Mouse (Mus musculus) gastrocnemius, postnatal 36 days (tissue): ENCODE results near the gene Icmt. TPM values are rescaled to one million over a fixed set of nuclear protein-coding genes. Genes with fewer than 3 reads are reported as not detected.
A peak's percentile ranks its signal among the peaks of the same experiment; 100 is the strongest.

Experiments used
- DNase-seq, 2 experiments: peaks; one replicate each; pipeline ENCODE4 v3.0.0; 2022
- intact Hi-C: fragments of 180-260 bp; cut with DNase I; formaldehyde crosslinking; loops from one replicate; pipeline ENCODE4 v1.15.1; 2025
- long read RNA-seq, 2 experiments: library from polyadenylated mRNA; stranded (forward); transcript quantifications; one replicate each; pipeline ENCODE4 v2.0.0; 2021
- total RNA-seq, 2 experiments: library from RNA; stranded (reverse); gene quantifications; 2 replicates each; pipeline ENCODE4 v1.2.3; 2021

The Icmt gene
- 10 to 100 TPM; 14.4 to 17.3 TPM for total RNA-seq
- long read RNA-seq, experiment 1, full-length matches to known transcripts: 5 of 11 reads
- long read RNA-seq, experiment 1, partial matches to known transcripts: 0 of 11 reads
- long read RNA-seq, experiment 1, other reads (novel, unspliced or antisense): 6 of 11 reads
- long read RNA-seq, experiment 2, full-length matches to known transcripts: 6 of 10 reads
- long read RNA-seq, experiment 2, partial matches to known transcripts: 0 of 10 reads
- long read RNA-seq, experiment 2, other reads (novel, unspliced or antisense): 4 of 10 reads

DNA sequence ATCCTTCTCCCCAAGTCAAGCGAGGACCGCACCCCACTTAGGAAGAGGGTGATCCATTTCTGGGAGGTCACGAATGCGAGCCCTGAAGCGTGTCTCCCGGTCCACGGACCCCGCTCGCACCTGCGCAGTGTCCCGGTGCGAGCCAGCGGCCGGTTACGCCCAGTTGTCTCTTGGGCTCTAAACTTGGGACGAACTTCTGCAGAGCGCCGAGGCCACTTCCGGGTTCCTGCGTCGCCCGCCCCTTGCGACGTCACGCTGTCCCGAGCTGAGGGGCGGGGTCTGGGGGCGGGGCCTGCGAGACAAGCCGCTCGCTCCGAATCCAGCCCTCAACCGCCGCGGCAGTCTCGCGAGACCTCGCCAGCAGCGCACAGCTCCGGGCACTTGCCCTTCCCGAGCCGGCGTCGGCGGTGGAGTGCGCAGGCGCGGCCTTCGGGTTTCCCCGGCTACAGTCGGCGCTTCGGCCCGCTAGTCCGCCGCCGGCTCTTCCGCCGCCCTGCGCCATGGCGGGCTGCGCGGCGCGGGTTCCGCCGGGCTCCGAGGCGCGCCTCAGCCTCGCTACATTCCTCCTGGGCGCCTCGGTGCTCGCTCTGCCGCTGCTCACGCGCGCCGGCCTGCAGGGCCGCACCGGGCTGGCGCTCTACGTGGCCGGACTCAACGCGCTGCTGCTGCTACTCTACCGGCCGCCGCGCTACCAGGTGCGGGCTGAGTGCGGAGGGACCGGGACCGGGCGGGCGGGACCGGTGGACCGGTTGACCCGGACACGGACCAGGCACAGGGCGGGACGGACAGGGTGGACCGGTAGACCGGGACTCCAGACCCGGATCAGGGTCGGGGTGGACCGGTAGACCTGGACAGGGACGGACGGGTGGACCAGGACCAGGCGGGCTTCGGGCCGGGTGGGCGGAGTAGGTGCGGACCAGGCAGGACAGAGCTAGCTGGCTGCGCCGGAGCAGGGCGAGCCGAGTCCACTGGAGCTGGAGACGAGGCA is at the start of gene Icmt:
Gene Icmt (plus strand): TSS at position 354 of the 988 bp plus-strand sequence.
- intact Hi-C loops: no loop called here
- peak; percentile 99 to 100 for DNase-seq

DNA sequence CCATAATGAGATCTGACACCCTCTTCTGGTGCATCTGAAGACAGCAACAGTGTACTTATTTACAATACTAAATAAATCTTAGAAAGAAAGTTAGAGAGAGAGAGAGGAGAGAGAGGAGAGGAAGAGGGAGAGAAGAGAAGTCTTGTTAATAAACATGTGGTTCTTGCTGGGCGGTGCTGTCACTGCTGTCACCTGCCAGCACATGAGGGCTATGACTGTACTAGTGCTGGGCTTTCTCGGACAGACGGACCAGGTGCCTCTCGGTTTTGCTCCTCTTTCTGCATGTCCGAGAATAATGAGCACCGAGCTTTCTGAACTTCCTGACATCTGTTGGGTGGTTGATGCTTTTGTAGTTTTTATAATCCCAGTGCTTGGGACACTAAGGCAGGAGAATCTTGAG is 46.4 kb upstream of the Icmt start:
- DNase-seq: no peak

DNA sequence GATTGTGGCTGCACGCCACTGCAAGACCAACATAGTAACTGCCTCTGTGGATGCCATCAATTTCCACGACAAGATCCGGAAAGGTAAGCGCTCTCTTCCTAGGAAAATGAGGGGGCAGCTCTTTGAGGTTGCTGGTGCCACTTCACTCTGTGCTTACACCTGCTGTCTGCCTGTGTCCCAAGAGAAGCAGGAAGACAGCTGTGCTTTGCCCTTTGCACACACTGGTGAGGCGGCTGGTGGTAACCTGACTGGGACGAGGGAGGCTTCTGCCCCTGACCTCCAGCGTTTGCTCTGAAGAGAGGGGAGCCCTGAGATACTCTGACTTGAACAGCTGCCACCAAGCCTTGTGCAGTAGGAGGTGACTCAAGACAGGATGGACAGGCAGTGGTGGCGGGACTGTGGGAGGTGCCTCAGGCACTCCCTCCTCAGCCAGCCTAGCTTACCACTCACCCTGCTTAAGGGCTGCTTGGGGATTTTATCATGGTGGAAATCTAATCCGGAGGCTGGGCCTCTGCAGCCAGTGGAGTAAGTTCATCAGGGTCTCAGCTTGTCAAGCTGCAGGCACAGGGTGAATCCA is 43.8 kb upstream of the Icmt start:
- intact Hi-C loops: no loop called here
- DNase-seq: no peak

More for the DNA sequence above, 46.4 kb upstream of the Icmt start:
- intact Hi-C loops: no loop called here

DNA sequence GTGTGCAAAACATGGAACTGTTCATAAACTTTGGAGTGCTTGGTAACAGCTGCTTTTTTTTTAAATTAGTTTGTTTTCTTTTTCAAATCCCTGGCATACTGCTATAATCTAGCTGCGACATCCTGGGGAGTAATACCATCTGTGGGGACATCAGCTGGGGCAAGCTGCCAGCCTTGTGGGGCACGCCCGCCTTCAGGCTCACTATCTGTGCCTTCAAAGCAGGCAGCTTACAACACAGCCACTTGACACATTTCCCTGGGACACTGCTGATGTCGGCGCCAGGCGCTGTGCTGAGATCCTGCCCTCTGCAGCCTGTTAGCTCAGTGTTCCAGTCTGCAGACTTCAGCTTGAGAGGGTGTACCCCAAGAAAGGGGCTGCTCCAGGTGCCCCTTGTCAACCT is 40.0 kb upstream of the Icmt start:
- peak; percentile 66 to 69 for DNase-seq
- intact Hi-C loops: no loop called here

DNA sequence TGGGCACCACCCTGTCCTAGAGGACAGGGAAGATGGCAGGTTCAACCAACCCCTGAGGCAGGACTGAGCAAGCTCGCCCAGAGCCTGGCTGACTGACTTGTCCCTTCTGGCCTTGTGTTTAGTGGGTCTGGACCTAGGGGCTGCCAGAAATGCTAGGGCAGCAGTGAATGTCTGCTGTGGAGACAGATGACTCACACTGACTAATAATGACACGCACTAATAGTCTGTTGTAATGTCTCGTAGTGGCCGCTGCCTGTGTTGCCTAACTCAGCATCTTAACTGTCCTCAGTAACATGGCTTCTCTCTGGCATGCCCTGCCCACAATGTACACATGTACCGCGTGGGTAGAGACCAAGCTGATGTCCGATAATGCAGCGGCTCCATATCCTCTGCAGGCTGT is 36.6 kb upstream of the Icmt start:
- DNase-seq: no peak
- intact Hi-C loops: no loop called here

DNA sequence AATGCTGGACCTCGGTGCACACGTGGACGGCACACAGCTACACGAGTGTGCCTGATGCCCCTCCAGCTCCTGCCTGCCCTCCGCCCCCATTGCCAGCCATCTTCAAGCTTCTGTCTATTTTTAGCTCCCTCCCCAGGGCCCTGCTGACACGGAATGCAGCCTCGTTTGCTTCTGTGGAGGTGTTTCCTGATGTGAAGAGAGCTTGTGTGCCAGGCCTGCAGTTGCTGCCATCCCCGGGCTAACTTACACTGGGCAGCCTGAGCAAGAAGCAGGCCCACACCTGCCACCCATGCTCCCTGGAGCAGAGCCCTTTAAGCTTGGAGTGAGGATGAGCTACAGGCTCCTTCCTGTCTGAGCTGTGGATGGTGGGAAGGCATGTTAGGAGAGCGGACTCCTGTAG is 34.8 kb upstream of the Icmt start:
- intact Hi-C loops: no loop called here
- no peak for DNase-seq

DNA sequence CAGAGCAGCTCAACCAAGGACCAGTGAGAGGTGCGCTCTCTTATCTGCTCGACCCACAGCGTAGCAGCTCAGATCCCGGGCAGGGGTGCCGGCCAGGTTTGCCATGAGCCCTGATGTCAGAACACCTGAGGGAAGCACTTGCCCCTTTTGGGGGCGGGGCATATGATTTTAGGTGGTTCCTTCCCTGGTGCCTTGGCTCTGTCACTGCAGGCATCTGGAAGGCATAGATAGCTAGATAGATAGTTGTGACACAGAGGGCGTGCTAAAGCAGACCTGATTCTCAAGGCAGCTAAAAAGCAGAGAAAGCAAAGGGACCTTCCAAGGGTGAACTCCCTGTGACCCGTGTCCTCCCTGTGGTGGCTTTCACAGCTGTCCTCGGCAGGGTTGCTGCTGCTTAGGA is 33.9 kb upstream of the Icmt start:
- intact Hi-C loops: no loop called here
- DNase-seq: no peak

DNA sequence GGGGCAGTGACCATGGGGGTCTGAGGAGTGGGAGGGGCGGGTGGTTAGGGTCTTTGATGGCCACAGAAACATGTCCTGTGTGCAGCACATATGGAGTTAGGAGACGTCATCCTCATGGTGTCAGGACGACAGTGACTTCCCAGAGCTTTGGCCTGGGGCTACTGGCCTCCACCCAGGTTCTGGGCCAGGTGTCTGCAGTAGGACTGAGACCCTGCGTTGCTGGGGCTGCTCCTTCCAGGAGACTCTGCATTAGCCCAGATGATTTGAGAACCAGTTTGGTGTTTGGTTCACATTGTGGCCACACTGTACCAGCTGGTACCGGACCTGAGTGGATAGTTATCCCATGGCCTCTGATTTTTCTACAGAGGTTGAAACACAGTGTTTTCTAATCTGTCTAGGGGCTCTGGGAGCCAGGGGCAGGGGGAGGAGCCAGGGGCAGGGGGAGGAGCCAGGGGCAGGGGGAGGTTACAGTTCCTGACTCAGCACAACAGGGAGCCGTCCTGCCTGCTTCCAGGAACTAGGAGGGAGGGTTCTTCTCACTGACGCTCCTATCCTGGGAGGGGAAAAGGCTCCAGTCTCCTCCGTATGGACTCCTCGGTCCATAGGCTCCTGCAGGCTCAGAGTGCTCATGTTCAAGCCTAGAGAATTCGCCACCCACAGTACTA is 33.4 kb upstream of the Icmt start:
- intact Hi-C loops: no loop called here
- no peak for DNase-seq

DNA sequence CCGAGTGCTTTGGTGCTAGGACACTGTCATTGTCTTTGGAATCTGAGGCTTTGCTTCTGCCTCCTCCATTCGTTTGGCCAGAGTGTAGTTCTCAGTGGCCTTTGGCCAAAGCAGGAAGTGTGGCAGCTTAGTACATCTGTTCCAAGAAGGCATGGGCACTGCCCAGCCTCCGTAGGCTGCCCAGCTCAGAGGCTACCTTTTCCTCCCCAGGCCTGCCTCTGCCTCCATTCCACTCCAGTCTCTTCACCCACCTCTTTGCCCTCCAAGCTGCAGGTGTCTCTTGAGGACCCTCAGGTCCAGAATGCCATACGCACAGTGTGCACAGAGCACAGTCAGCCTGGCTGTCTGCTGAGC is 32.9 kb upstream of the Icmt start:
- intact Hi-C loops: no loop called here
- DNase-seq: no peak

DNA sequence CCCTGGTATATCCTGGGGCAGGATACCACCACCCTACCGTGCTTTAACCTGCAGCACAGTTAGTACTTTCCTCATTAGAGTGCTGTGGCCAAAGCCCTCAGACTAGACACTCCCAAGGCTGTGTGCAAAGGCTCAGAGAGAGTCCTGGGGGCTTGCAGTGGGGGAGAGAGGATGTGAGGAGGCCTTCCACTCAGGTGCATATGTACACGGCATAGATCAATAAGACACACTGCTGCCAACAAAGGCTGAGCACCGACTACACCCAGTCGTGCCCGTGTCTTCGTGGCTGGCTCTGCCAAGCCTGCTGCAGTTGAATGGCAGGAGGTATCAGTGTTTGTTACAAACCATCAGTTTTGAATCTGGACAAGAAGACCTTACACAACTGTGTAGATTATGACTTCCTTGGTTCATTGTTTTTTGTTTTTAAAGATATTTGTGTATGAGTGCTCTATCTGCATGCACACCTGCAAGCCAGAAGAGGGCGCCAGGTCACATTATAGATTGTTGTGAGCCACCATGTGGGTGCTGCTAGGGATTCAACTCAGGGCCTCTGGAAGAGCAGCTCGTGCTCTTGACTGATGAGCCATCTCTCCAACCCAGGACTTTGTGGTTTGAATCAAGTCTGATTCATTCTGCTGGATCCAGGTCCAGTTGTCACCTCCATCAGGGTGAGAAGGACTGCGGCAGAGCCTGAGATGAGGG is 32.0 kb upstream of the Icmt start:
- no peak for DNase-seq
- intact Hi-C loops: no loop called here

DNA sequence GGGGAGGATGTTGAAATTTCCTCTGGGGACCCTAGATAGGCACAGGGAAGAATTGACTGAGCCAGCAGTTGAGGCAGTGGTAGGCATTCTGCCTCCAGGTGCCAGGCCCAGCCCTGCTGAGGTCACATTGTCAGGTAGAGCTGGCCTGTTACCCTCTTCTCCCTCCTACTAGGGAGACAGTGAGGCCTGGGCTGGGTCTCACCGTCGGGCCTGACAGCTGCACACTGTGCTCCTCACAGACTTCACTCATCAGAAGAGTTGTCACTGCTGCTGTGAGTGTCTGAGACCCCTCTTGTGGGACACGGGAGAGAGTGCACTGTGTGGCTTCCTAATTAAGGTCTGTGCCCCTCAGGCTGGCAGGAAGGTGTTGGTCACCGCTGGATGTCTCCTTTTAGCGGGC is 31.2 kb upstream of the Icmt start:
- intact Hi-C loops: no loop called here
- DNase-seq: no peak

DNA sequence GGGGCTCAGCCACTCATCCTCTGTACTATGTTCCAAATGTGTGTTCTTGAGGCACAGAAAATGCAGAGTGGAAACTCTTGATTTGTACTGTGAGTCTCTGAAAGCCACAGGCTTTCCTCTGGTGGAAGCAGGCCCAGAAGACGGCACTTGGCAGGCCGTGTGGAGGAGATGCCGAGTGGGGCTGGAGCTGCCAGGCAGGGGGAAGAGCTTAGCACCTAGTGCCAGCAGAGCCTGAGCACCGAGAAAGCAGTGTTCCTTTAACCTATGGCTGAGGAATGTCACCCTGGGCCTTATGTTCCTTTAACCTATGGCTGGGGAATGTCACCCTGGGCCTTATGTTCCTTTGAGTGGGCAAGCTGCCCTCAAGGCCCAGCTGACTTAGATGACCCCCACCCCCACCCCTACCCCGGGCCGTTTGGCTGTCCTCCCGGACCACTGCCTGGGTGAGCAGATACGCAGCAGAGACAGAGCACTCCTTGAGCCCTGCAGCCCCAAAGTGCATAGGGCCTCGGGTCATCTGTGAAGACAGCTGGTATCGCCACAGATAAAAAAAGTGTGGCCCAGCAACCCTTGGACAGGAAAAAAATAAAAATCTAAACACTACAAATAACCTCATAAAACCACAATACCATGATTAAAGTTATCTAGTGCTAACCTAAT is 30.7 kb upstream of the Icmt start:
- peak; percentile 67 to 70 for DNase-seq
- intact Hi-C loops: no loop called here

DNA sequence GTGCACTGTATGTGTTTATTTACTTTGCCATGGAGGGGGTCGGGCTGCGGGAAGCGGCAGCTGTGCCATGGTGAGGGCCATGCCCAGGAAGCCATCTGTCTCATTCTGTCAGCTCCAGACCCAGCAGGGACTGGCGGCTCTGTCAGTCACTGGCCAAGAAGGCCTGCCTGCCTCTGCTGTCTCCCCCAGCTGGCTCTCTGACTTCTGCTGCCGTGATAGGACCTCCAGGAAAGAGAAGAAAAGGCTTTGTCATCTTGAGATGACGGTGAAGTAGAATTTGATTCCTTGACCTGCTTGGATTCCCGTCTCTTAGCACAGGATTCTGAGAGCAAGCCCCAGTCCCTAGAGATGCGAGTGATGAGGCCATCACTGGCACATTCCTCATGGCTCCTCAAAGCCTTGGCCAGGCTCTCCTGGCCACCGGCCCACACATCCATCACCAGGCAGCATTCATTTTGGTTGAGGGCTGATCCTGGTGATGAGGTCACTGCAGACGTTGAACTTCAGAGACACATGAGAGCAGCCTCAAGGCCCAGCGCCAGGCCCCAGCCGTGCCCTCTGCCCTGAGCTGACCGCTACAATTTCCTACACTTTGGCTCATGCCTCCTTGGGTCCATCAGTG is 29.2 kb upstream of the Icmt start:
- intact Hi-C loops: no loop called here
- DNase-seq: peak; percentile 68 to 70

DNA sequence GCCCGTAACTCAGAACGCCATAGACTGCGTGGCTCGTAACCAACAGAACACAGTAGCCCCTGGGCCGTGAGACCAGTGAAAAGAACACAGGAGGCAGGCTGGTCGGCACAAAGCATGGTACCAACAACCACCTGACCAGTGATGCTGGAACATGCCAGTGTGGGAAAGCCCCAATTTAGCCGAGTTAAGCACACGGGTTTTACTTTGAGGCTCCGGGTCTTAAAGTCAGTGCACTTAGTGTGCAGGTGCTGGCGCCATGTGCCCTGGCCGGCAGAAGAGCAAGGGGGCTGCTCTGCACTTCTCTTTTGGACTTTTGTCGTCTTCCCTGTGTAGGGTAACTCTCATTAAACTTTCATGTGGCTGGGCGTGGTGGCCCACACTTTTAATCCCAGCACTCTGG is 27.1 kb upstream of the Icmt start:
- intact Hi-C loops: no loop called here
- DNase-seq: no peak

DNA sequence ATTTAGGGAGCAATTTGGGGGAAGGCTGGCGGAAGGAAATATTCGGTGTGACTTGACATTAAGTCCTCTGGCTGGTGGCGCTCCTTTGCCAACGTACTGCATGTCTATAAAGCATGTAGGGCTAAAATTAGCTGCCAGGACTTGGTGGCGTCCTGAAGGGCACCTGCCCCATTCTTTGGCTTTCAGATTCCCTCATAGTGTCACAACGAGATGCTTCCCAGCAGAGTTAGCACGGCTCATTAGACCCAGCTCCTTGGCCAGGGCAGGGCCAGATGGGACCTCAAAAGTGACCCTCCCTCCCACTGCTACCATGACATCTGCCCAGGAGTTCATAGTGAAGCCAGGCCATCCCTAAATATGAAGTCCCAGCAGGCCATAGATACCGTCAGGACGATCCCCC is 26.4 kb upstream of the Icmt start:
- DNase-seq: no peak
- intact Hi-C loops: no loop called here

DNA sequence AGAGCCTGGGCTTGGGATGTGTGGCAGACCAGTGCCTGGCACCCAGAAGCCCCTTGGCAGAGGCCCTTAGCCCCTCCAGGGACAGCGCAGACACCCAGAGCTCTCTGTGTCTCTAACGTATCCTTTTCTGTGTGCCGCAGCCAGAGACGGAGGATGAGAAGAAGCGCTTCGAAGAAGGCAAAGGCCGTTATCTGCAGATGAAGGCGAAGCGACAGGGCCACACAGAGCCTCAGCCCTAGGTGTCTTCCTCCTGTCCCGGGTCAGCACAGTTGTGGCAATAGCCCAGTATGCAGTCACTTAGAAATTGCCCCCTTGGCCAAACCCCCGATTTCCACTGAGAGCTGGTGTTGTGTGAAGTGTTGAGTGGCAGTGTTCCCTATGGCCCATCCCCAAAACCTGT is 25.7 kb upstream of the Icmt start:
- intact Hi-C loops: no loop called here

DNA sequence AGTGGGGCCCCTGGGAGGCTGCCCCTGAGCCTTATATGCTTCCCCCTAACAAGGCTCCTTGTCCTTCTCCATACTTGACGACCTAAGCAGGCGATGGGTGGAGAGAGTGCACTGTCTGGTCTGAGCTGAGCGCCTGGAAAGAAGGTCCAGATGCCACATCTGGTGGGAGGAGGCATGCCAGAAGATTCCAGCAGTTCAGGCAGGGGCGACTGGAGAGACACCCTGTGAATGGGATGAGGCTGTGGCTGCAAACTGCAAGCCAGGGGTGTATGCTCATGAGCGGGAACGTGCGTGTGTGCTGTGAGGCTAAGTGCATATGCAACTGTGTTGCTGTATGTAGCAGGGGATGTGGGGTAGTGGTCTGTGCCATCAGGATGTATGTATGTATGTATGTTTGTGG is 25.0 kb upstream of the Icmt start:
- no peak for DNase-seq
- intact Hi-C loops: loop anchor here (2.0 kb wide), 1 partner anchor 55 kb away; no protein-coding TSS in a partner anchor

More for the DNA sequence above, 25.7 kb upstream of the Icmt start:
- DNase-seq: no peak

DNA sequence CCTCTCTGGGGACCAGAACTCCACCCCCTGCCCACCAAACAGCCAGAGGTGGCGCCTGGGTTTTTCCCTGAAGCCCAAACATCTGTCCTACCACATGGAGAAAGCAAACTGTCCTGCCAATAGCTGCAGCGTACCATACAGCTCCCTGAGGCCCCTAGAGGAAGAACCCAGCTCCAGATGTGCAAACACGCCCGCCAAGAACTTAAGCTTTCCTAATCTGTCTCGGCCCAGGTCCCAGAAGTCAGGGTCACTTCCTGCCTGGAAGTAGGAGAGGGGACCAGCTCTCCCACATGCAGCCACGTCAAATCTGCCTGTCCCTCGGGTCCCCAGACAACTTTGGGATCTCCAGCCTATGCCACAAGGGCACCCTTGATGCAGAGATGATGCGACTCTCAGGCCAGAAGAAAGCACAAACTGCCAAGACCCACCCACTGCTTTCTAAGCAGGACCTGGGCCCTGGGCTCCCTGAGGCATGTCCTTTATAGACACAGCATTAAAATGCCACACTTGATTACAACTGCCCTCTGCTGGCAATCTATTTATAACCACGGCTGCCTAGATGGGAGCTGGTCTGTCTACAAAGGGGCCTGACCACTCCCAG is 24.5 kb upstream of the Icmt start:
- intact Hi-C loops: loop anchor here (2.0 kb wide), 1 partner anchor 56 kb away; no protein-coding TSS in a partner anchor
- peak; percentile 66 to 68 for DNase-seq

DNA sequence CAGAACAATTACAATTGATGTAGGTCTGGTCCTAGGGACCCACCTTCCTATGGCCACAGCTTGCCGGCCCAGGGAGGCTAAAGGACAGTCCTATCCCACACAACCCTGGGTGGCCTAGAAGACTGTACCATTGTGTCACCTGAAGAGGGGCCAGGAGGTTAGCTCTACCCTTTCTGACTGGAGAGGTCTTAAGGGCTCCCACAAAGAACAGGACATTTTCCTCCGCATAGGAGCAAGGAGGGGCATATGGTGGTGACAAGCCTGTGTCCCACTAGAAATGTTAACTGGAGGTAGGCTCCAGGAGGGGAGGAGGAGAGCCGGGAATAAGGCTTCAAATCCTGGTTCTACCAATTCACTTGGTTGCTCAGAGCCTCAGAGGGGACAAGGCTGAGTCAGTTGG is 23.8 kb upstream of the Icmt start:
- intact Hi-C loops: loop anchor here (2.0 kb wide), 1 partner anchor 56 kb away; no protein-coding TSS in a partner anchor

More for the DNA sequence above, 23.8 kb upstream of the Icmt start:
- DNase-seq: no peak
